Mouse (Mus musculus) gastrocnemius, postnatal 10 days (tissue): ENCODE measurements around the gene Gm1979. TPM values are rescaled to one million over a fixed set of nuclear protein-coding genes. Genes with fewer than 3 reads are reported as not detected.
"Not testable (repeated sequence)": the region's sequence is repeated elsewhere in the genome, so short reads cannot be mapped to it uniquely, and the experiment has no call there.

Experiments used
- DNase-seq: peaks from one replicate; pipeline ENCODE4 v3.0.0; 2021; ENCODE audit warnings: mixed read lengths
- long read RNA-seq, 2 experiments: library from polyadenylated mRNA; stranded (forward); transcript quantifications; one replicate each; pipeline ENCODE4 v2.0.0; 2021
- total RNA-seq, 2 experiments: library from RNA; stranded (reverse); gene quantifications; 2 replicates each; pipeline ENCODE4 v1.2.3; 2021

Gm1979 gene
- total RNA-seq = not detected
- long read RNA-seq, experiment 1 = 0 reads
- long read RNA-seq, experiment 2 = 0 reads

DNA sequence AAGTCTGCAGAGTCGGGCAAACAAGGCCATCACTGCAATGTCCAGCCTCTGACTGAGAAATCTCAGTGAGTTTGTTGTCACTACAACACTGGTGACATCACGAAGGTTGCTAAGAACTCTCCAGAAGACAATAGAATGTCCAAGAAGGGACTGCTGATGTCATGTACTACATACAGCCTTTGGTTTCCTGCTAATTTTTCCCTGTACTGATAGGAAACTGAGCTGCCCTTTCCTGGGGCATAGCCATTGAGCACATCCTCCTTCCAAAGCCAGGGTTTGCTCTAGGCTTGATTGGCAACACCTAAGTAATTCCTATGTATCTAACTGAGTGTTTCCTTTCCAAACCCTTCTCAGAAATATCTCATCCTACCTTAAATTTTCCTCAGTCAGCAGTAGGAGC lies at the start of gene Gm1979:
Gene Gm1979, minus strand, starts transcription at position 101 of the 400 bp plus-strand sequence.
- not testable (repeated sequence) for DNase-seq

GRCm38 (mm10) chr5:26039458-26039857 lies 34.9 kb upstream of the Gm1979 start, which contains the start of gene Speer4a:
Speer4a (minus strand) TSS chr5:26039558.
- not testable (repeated sequence) for DNase-seq

DNA sequence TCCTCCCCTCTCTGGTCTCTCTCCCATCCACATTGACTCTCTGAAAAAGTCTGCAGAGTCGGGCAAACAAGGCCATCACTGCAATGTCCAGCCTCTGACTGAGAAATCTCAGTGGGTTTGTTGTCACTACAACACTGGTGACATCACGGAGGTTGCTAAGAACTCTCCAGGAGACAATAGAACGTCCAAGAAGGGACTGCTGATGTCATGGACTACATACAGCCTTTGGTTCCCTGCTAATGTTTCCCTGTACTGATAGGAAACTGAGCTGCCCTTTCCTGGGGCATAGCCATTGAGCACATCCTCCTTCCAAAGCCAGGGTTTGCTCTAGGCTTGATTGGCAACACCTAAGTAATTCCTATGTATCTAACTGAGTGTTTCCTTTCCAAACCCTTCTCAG lies 18.2 kb upstream of the Gm1979 start, which contains the start of gene Gm5862:
Gene Gm5862, minus strand, starts transcription at position 101 of the 400 bp plus-strand sequence.
- not testable (repeated sequence) for DNase-seq

GRCm38 (mm10) chr5:26007697-26008096 lies 3.1 kb upstream of the Gm1979 start:
- not testable (repeated sequence) for DNase-seq

GRCm38 (mm10) chr5:26006937-26007695 lies 2.5 kb upstream of the Gm1979 start:
- peak; percentile 4 for DNase-seq

- DNase-seq = not testable (repeated sequence)
Observed at GRCm38 (mm10) chr5:25988550-25988949, 16.0 kb downstream of the Gm1979 start, which contains the start of gene Gm21698. Gm21698 (minus strand) TSS chr5:25988650.

GRCm38 (mm10) chr5:25972563-25972962 lies 32.0 kb downstream of the Gm1979 start, which contains the start of gene Gm21680:
Gm21680 (minus strand) TSS chr5:25972663.
- DNase-seq = not testable (repeated sequence)

DNA sequence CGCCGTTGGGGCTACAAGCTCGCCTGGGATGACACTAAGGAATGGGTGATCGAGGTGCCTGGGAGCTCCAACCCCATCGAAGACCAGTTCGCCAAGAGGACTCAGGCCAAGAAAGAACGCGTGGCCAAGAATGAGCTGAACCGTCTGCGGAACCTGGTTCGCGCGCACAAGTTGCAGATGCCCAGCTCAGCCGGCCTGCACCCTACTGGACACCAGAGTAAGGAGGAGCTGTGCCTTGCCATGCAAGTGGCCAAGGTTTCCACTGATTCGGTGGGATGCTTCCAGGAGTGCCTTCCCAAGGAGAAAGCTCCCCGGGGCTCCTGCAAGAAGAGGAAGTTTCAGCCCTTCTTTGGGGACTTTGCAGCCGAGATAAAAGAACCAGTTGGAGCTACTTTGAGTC lies 47.5 kb downstream of the Gm1979 start:
- not testable (repeated sequence) for DNase-seq

DNA sequence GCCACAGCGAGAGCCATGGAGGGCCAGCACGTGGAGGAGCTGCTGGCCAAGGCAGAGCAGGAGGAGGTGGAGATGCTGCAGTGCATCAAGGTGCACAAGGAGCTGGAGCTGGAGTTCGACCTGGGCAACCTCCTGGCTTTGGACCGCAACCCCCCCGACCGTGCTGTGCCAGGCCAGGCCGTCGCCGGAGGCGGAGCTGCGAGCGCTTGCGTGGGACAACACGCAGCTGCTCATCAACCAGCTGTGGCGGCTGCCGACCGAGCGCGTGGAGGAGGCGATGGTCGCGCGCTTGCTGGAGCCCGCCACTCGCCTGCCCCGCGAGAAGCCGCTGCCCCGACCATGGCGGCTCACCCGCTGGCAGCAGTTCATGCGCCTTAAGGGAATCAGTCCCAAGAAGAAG lies 48.0 kb downstream of the Gm1979 start:
- not testable (repeated sequence) for DNase-seq

DNA sequence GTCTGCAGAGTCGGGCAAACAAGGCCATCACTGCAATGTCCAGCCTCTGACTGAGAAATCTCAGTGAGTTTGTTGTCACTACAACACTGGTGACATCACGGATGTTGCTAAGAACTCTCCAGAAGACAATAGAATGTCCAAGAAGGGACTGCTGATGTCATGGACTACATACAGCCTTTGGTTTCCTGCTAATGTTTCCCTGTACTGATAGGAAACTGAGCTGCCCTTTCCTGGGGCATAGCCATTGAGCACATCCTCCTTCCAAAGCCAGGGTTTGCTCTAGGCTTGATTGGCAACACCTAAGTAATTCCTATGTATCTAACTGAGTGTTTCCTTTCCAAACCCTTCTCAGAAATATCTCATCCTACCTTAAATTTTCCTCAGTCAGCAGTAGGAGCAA lies 50.3 kb downstream of the Gm1979 start, which contains the start of gene Gm21671:
Gene Gm21671, minus strand, starts transcription at position 101 of the 400 bp plus-strand sequence.
- not testable (repeated sequence) for DNase-seq

Other genes with a start within 250 kb of the Gm1979 start
- 1 to 10 TPM in 1 of 2 experiments, under 1 TPM in 1; 0.93 to 1.5 TPM for gene Actr3b, start 244.8 kb downstream of the Gm1979 start, total RNA-seq
- not detected for gene Gm21663, start 62.4 kb downstream of the Gm1979 start, total RNA-seq
- gene Gm21671, start 50.4 kb downstream of the Gm1979 start, total RNA-seq = not detected
- gene Gm21680, start 32.1 kb downstream of the Gm1979 start, total RNA-seq = not detected
- gene Gm21698, start 16.1 kb downstream of the Gm1979 start, total RNA-seq = not detected
- not detected for gene Gm5862, start 18.1 kb upstream of the Gm1979 start, total RNA-seq
- not detected for gene Speer4a, start 34.8 kb upstream of the Gm1979 start, total RNA-seq
- not detected for gene Gm7347, start 53.8 kb upstream of the Gm1979 start, total RNA-seq
- gene Gm10471, start 84.5 kb upstream of the Gm1979 start, total RNA-seq = not detected
- gene 5031410I06Rik, start 100.6 kb upstream of the Gm1979 start, total RNA-seq = not detected
- gene Gm10220, start 116.6 kb upstream of the Gm1979 start, total RNA-seq = not detected